ENCODE assay signal across 24 mouse cellular contexts in genomic region chr7:43343191-43343590, GRCm38 (mm10). TPM values are rescaled to one million over a fixed set of nuclear protein-coding genes. Genes with fewer than 3 reads are reported as not detected.
DNase-seq lines count a peak whose midpoint lies in the region; ATAC-seq and TF ChIP-seq lines count a peak whose summit lies in the region.
"Had no signal": no experiment of that assay in that cellular context is flagged by ENCODE, and none has a peak within 500 bp of the region (broad histone marks: within the 10 kb centered on the region; RNA-seq: fewer than 3 reads in every experiment).

No protein-coding gene starts in this region.

- H3K4me3 ChIP-seq in ES-E14 (ENCODE audit: insufficient read depth in 1 of 2, low read depth in 1 of 2, low read length in 2 of 2, poor library complexity in 1 of 2, severe bottlenecking in 1 of 2), result no peak overlapping the region
- H3K4me3 ChIP-seq in intestine, embryonic 15.5 days (replicated peaks), result no peak overlapping the region
- H3K4me3 ChIP-seq: embryonic facial prominence, embryonic 12.5 days; hindbrain, embryonic 12.5 days; layer of hippocampus, adult 2 months; limb, embryonic 12.5 days; midbrain, embryonic 13.5 days had no signal

- DNase-seq in lung, postnatal 36 days, result peak; percentile 58
- DNase-seq in lung, postnatal 4 days, result no peak
- no peak for DNase-seq in ES-E14 (ENCODE audit: low read depth, low spot score)
- peak; percentile 8 for DNase-seq in splenic B cell, adult 2 months (ENCODE audit: low read depth, low spot score)
- DNase-seq in adrenal gland, postnatal 14 days, result no peak
- DNase-seq in spleen, postnatal 36 days (ENCODE audit: low spot score in 2 of 2), result no peak
- DNase-seq: adrenal gland, postnatal 36 days; cerebellum, postnatal 10 days; gastrocnemius, postnatal 36 days; kidney, adult 18-20 months; kidney, postnatal 14 days; layer of hippocampus, postnatal 36 days; liver, postnatal 0 days; right cerebral cortex, postnatal 14 days had no signal

- H3K36me3 ChIP-seq in ES-E14 (ENCODE audit: control insufficient read depth, insufficient read depth, low read length, poor library complexity, severe bottlenecking), result no peaks in the 10 kb centered on the region
- H3K36me3 ChIP-seq in splenic B cell, adult 2 months (ENCODE audit: control insufficient read depth, insufficient read depth, low read length, poor library complexity, severe bottlenecking), result no peaks in the 10 kb centered on the region
- no peaks in the 10 kb centered on the region for H3K36me3 ChIP-seq in intestine, embryonic 15.5 days
- H3K36me3 ChIP-seq: embryonic facial prominence, embryonic 12.5 days; hindbrain, embryonic 12.5 days; limb, embryonic 12.5 days; midbrain, embryonic 13.5 days had no signal

- peak; percentile 70 for ATAC-seq in megakaryocyte, adult 5-6 weeks (ENCODE audit: poor library complexity, severe bottlenecking)
- no peak for ATAC-seq in intestine, embryonic 15.5 days
- ATAC-seq: liver, postnatal 0 days; midbrain, embryonic 13.5 days had no signal

- 74% methylated on average over 5 of the region's 5 CpGs for WGBS in intestine, embryonic 15.5 days

- no peaks in the 10 kb centered on the region for H3K27me3 ChIP-seq in splenic B cell, adult 2 months (ENCODE audit: control insufficient read depth, insufficient read depth, low read length, poor library complexity, severe bottlenecking)
- H3K27me3 ChIP-seq in intestine, embryonic 15.5 days (replicated peaks), result no peaks in the 10 kb centered on the region
- H3K27me3 ChIP-seq: embryonic facial prominence, embryonic 12.5 days; hindbrain, embryonic 12.5 days; limb, embryonic 12.5 days; midbrain, embryonic 13.5 days had no signal

- peaks cover 25 to 43% of the 10 kb centered on the region in 2 experiments for H3K4me1 ChIP-seq in ES-E14 (ENCODE audit: control insufficient read depth in 2 of 2, insufficient read depth in 2 of 2, low read length in 2 of 2, poor library complexity in 1 of 2)
- no peaks in the 10 kb centered on the region for H3K4me1 ChIP-seq in intestine, embryonic 15.5 days (replicated peaks)
- H3K4me1 ChIP-seq: embryonic facial prominence, embryonic 12.5 days; hindbrain, embryonic 12.5 days; limb, embryonic 12.5 days; midbrain, embryonic 13.5 days had no signal

- no peak overlapping the region for H3K4me2 ChIP-seq in intestine, embryonic 15.5 days (replicated peaks)
- H3K4me2 ChIP-seq: embryonic facial prominence, embryonic 12.5 days; heart, embryonic 11.5 days; hindbrain, embryonic 12.5 days; limb, embryonic 12.5 days; liver, embryonic 11.5 days; midbrain, embryonic 13.5 days had no signal

- peak overlapping the region; percentile 5; the same call in 1 of the 2 replicates for H3K9ac ChIP-seq in ES-E14 (ENCODE audit: insufficient read depth, low read depth, low read length, poor library complexity, severe bottlenecking)
- H3K9ac ChIP-seq in intestine, embryonic 15.5 days, result no peak overlapping the region
- H3K9ac ChIP-seq: embryonic facial prominence, embryonic 12.5 days; hindbrain, embryonic 12.5 days; limb, embryonic 12.5 days; liver, postnatal 0 days; midbrain, embryonic 13.5 days had no signal

- in situ Hi-C loops in ES-E14 (cut with MboI; ENCODE audit: low sequenced_read_pairs in 2 of 2, unreplicated experiment in 2 of 2), result no loop called here

- H3K9me3 ChIP-seq in ES-E14 (ENCODE audit: control insufficient read depth, insufficient read depth, low read depth, low read length), result no peaks in the 10 kb centered on the region
- no peaks in the 10 kb centered on the region for H3K9me3 ChIP-seq in intestine, embryonic 15.5 days
- H3K9me3 ChIP-seq: embryonic facial prominence, embryonic 12.5 days; hindbrain, embryonic 12.5 days; limb, embryonic 12.5 days; midbrain, embryonic 13.5 days had no signal

- peak overlapping the region; percentile 47 for H3K27ac ChIP-seq in ES-E14 (ENCODE audit: insufficient read depth, low read depth, low read length, poor library complexity, severe bottlenecking)
- no peak overlapping the region for H3K27ac ChIP-seq in intestine, embryonic 15.5 days
- H3K27ac ChIP-seq: embryonic facial prominence, embryonic 12.5 days; hindbrain, embryonic 12.5 days; layer of hippocampus, adult 2 months; limb, embryonic 12.5 days; macrophage; midbrain, embryonic 13.5 days had no signal

TF ChIP-seq in ES-E14, 5 proteins besides CTCF, POLR2A, EP300 and RAD21:
- no peak for TF ChIP-seq HCFC1 (IDR thresholded peaks at IDR 0.05; ENCODE audit: borderline replicate concordance, insufficient read depth, low read length)
- TF ChIP-seq CHD2 (IDR thresholded peaks at IDR 0.05; ENCODE audit: low read depth, low read length), result no peak
- TF ChIP-seq ZC3H11A (IDR thresholded peaks at IDR 0.05; ENCODE audit: borderline replicate concordance, low read depth, low read length), result no peak

RNA-seq across cellular contexts. Expression of gene Siglecf, which starts 8.0 kb away (rescaled TPM):
- 0.49 and 1.1 TPM in 2 replicates for total RNA-seq in ES-E14 (2012; rRNA removed)
- 9.6 and 9.9 TPM in 2 replicates for total RNA-seq in megakaryocyte, adult 5-6 weeks (2015)
- total RNA-seq in megakaryocyte, adult 5-6 weeks (2017), result 6.5 and 8.7 TPM in 2 replicates
- 0.15 TPM in 1 of 2 replicates, not detected in the other for total RNA-seq in adrenal gland, postnatal 14 days (2021)
- polyA plus RNA-seq in intestine, embryonic 15.5 days (2015; fragmentation: Nextera tagmentation; extraction: Ambion mirVana), result 0.24 and 0.32 TPM in 2 replicates
- total RNA-seq: gastrocnemius, postnatal 36 days had no signal
- polyA plus RNA-seq: hindbrain, embryonic 12.5 days had no signal

RNA-seq across cellular contexts. Expression of gene Zfp715, which starts 30.1 kb away (rescaled TPM):
- total RNA-seq in ES-E14 (2012; rRNA removed), result 12.9 and 13.6 TPM in 2 replicates
- total RNA-seq in megakaryocyte, adult 5-6 weeks (2015), result 19.6 and 23.7 TPM in 2 replicates
- 15.9 and 23.5 TPM in 2 replicates for total RNA-seq in megakaryocyte, adult 5-6 weeks (2017)
- total RNA-seq in adrenal gland, postnatal 14 days (2021), result 19.9 and 21.6 TPM in 2 replicates
- 8.6 and 10.7 TPM in 2 replicates for polyA plus RNA-seq in intestine, embryonic 15.5 days (2015; fragmentation: Nextera tagmentation; extraction: Ambion mirVana)

Comparison
In these comparisons a context has a peak if more than half of its experiments do, and no peak if none do; other contexts are left out.
1. DNase-seq: peak in lung, postnatal 36 days (single experiment) and splenic B cell, adult 2 months (single experiment); none in lung, postnatal 4 days (0 of 2), ES-E14 (single experiment), adrenal gland, postnatal 14 days (single experiment) and spleen, postnatal 36 days (0 of 2).